8 mouse cellular contexts compared by ENCODE assay signal in genomic region chr17:35077285-35077684, GRCm38 (mm10). TPM values are rescaled to one million over a fixed set of nuclear protein-coding genes. Genes with fewer than 3 reads are reported as not detected.
DNase-seq lines count a peak whose midpoint lies in the region; ATAC-seq and TF ChIP-seq lines count a peak whose summit lies in the region.

No protein-coding gene starts in this region.

- no peak overlapping the region for H3K9ac ChIP-seq in limb, embryonic 15.5 days
- H3K9ac ChIP-seq in stomach, postnatal 0 days (ENCODE audit: low read length): peak overlapping the region; percentile 41

- no peak for TF ChIP-seq CTCF in stomach, postnatal 0 days (IDR thresholded peaks at IDR 0.05; ENCODE audit: low read depth)
- TF ChIP-seq CTCF in thymus, adult 2 months (IDR thresholded peaks at IDR 0.05; ENCODE audit: borderline replicate concordance, control insufficient read depth, extremely low read depth, insufficient read depth, low read length, poor library complexity): no peak

- H3K4me3 ChIP-seq in megakaryocyte, embryonic 14.5 days (replicated peaks): peak overlapping the region; percentile 66
- H3K4me3 ChIP-seq in limb, embryonic 15.5 days: peak overlapping the region; percentile 15
- peak overlapping the region; percentile 22; the same call in 1 of the 2 replicates for H3K4me3 ChIP-seq in stomach, postnatal 0 days (ENCODE audit: low read depth, low read length)
- no peak overlapping the region for H3K4me3 ChIP-seq in thymus, adult 2 months (ENCODE audit: control insufficient read depth, insufficient read depth, low read length)

- H3K27ac ChIP-seq in limb, embryonic 15.5 days: peak overlapping the region; percentile 27; the same call in 1 of the 2 replicates
- peak overlapping the region; percentile 84 for H3K27ac ChIP-seq in stomach, postnatal 0 days (replicated peaks)
- no peak overlapping the region for H3K27ac ChIP-seq in thymus, adult 2 months (ENCODE audit: control insufficient read depth, insufficient read depth, low read length)

- peak overlapping the region; percentile 30 for H3K4me2 ChIP-seq in limb, embryonic 15.5 days
- peak overlapping the region; percentile 52 for H3K4me2 ChIP-seq in stomach, postnatal 0 days (replicated peaks; ENCODE audit: low read depth)

- peak; percentile 54 for DNase-seq in cerebellum, adult 9-11 months
- no peak for DNase-seq in cerebellum, postnatal 4 days (ENCODE audit: low spot score in 2 of 2)
- DNase-seq in stomach, postnatal 0 days (ENCODE audit: low spot score): no peak
- no peak for DNase-seq in left cerebral cortex, adult 18-20 months (ENCODE audit: low spot score in 2 of 2)
- no peak for DNase-seq in thymus, adult 2 months

- H3K4me1 ChIP-seq in megakaryocyte, embryonic 14.5 days: peaks cover 91% of the 10 kb centered on the region
- peaks cover 23% of the 10 kb centered on the region for H3K4me1 ChIP-seq in limb, embryonic 15.5 days
- H3K4me1 ChIP-seq in stomach, postnatal 0 days (replicated peaks; ENCODE audit: control insufficient read depth, insufficient read depth): no peaks in the 10 kb centered on the region; the same call in 1 of the 2 replicates
- H3K4me1 ChIP-seq in thymus, adult 2 months (replicated peaks; ENCODE audit: control insufficient read depth, insufficient read depth, low read length): peaks cover 26% of the 10 kb centered on the region

- ATAC-seq in megakaryocyte, adult 5-6 weeks (ENCODE audit: poor library complexity, severe bottlenecking): no peak
- ATAC-seq in limb, embryonic 15.5 days (ENCODE audit: insufficient number of reproducible peaks, low FRiP score, low TSS enrichment, low read depth): no peak
- no peak for ATAC-seq in stomach, postnatal 0 days (ENCODE audit: low FRiP score, low TSS enrichment)

- 0 out of 2 replicates have a peak, but pooled peaks cover 3% of the 10 kb centered on the region for H3K9me3 ChIP-seq in megakaryocyte, embryonic 14.5 days
- H3K9me3 ChIP-seq in limb, embryonic 15.5 days: no peaks in the 10 kb centered on the region
- H3K9me3 ChIP-seq in stomach, postnatal 0 days (ENCODE audit: control insufficient read depth, low read length): no peaks in the 10 kb centered on the region

- H3K27me3 ChIP-seq in megakaryocyte, embryonic 14.5 days (replicated peaks): no peaks in the 10 kb centered on the region
- 0 out of 2 replicates have a peak, but pooled peaks cover 5% of the 10 kb centered on the region for H3K27me3 ChIP-seq in limb, embryonic 15.5 days
- no peaks in the 10 kb centered on the region for H3K27me3 ChIP-seq in stomach, postnatal 0 days (ENCODE audit: control insufficient read depth, insufficient read depth, low read length)
- no peaks in the 10 kb centered on the region; the same call in 1 of the 2 replicates for H3K27me3 ChIP-seq in thymus, adult 2 months (ENCODE audit: control insufficient read depth, insufficient read depth, low read length)

- TF ChIP-seq EP300 in stomach, postnatal 0 days (optimal IDR thresholded peaks at IDR 0.05): no peak

- TF ChIP-seq POLR2A in thymus, adult 2 months (IDR thresholded peaks at IDR 0.05; ENCODE audit: control insufficient read depth, extremely low read depth, insufficient read depth, low read length, poor library complexity): no peak

- WGBS in limb, embryonic 15.5 days: 20% methylated on average over 2 of the region's 2 CpGs
- 40% methylated on average over 2 of the region's 2 CpGs for WGBS in stomach, postnatal 0 days
- WGBS in thymus, adult 2 months: 17% methylated on average over 2 of the region's 2 CpGs

- H3K36me3 ChIP-seq in megakaryocyte, embryonic 14.5 days (replicated peaks; ENCODE audit: low read length): peaks cover 77% of the 10 kb centered on the region
- no peaks in the 10 kb centered on the region for H3K36me3 ChIP-seq in limb, embryonic 15.5 days
- no peaks in the 10 kb centered on the region for H3K36me3 ChIP-seq in stomach, postnatal 0 days (ENCODE audit: control insufficient read depth, insufficient read depth, low read length)
- H3K36me3 ChIP-seq in thymus, adult 2 months (ENCODE audit: control insufficient read depth, insufficient read depth, low read length): no peaks in the 10 kb centered on the region

RNA-seq across cellular contexts. Expression of gene Ly6g6d, which starts 0.6 kb away (rescaled TPM):
- polyA plus RNA-seq in megakaryocyte, embryonic 14.5 days (2012; ENCODE audit: insufficient read depth, low replicate concordance): 79.9 and 106 TPM in 2 replicates
- not detected in 2 replicates for total RNA-seq in megakaryocyte, adult 5-6 weeks (2015)
- total RNA-seq in megakaryocyte, adult 5-6 weeks (2017): not detected in 2 replicates
- 1.1 and 2.4 TPM in 2 replicates for polyA plus RNA-seq in limb, embryonic 15.5 days (2015; fragmentation: Nextera tagmentation; extraction: Ambion mirVana)
- 7.1 and 7.7 TPM in 2 replicates for polyA plus RNA-seq in stomach, postnatal 0 days (2015; fragmentation: Nextera tagmentation; extraction: Ambion mirVana)
- 1 to 10 TPM in 1 of 2 experiments, under 1 TPM in 1; 0.70 to 1.0 TPM for total RNA-seq in left cerebral cortex, adult 18-20 months (2021)
- 0.59 and 1.5 TPM in 2 replicates for polyA plus RNA-seq in thymus, adult 2 months (2012; rRNA removed)

RNA-seq across cellular contexts. Expression of gene Ly6g6e, which starts 0.6 kb away (rescaled TPM):
- not detected in 2 replicates for polyA plus RNA-seq in megakaryocyte, embryonic 14.5 days (2012; ENCODE audit: insufficient read depth, low replicate concordance)
- not detected in 2 replicates for total RNA-seq in megakaryocyte, adult 5-6 weeks (2015)
- total RNA-seq in megakaryocyte, adult 5-6 weeks (2017): not detected in 2 replicates
- polyA plus RNA-seq in limb, embryonic 15.5 days (2015; fragmentation: Nextera tagmentation; extraction: Ambion mirVana): 50.6 and 53.7 TPM in 2 replicates
- 109 and 113 TPM in 2 replicates for polyA plus RNA-seq in stomach, postnatal 0 days (2015; fragmentation: Nextera tagmentation; extraction: Ambion mirVana)
- 1 to 10 TPM; 2.3 to 6.2 TPM for total RNA-seq in left cerebral cortex, adult 18-20 months (2021)
- polyA plus RNA-seq in thymus, adult 2 months (2012; rRNA removed): 2.3 and 3.4 TPM in 2 replicates

RNA-seq across cellular contexts. Expression of gene Ly6g6f, which starts 8.1 kb away (rescaled TPM):
- polyA plus RNA-seq in megakaryocyte, embryonic 14.5 days (2012; ENCODE audit: insufficient read depth, low replicate concordance): 517 and 745 TPM in 2 replicates
- not detected in 2 replicates for total RNA-seq in megakaryocyte, adult 5-6 weeks (2015)
- total RNA-seq in megakaryocyte, adult 5-6 weeks (2017): not detected in 2 replicates
- 0.13 and 0.20 TPM in 2 replicates for polyA plus RNA-seq in limb, embryonic 15.5 days (2015; fragmentation: Nextera tagmentation; extraction: Ambion mirVana)
- polyA plus RNA-seq in stomach, postnatal 0 days (2015; fragmentation: Nextera tagmentation; extraction: Ambion mirVana): 0.13 TPM in 1 of 2 replicates, not detected in the other
- total RNA-seq in left cerebral cortex, adult 18-20 months (2021): under 1 TPM; 0.33 to 0.40 TPM
- polyA plus RNA-seq in thymus, adult 2 months (2012; rRNA removed): 0.66 and 1.3 TPM in 2 replicates

RNA-seq across cellular contexts. Expression of gene Mpig6b, which starts 11.3 kb away (rescaled TPM):
- 53.5 and 66.3 TPM in 2 replicates for polyA plus RNA-seq in megakaryocyte, embryonic 14.5 days (2012; ENCODE audit: insufficient read depth, low replicate concordance)
- total RNA-seq in megakaryocyte, adult 5-6 weeks (2015): not detected in 2 replicates
- not detected in 2 replicates for total RNA-seq in megakaryocyte, adult 5-6 weeks (2017)
- polyA plus RNA-seq in limb, embryonic 15.5 days (2015; fragmentation: Nextera tagmentation; extraction: Ambion mirVana): 1.0 and 1.4 TPM in 2 replicates
- 0.49 and 0.96 TPM in 2 replicates for polyA plus RNA-seq in stomach, postnatal 0 days (2015; fragmentation: Nextera tagmentation; extraction: Ambion mirVana)
- not detected for total RNA-seq in left cerebral cortex, adult 18-20 months (2021)
- 0.18 and 0.20 TPM in 2 replicates for polyA plus RNA-seq in thymus, adult 2 months (2012; rRNA removed)

RNA-seq across cellular contexts. Expression of gene Abhd16a, which starts 11.8 kb away (rescaled TPM):
- polyA plus RNA-seq in megakaryocyte, embryonic 14.5 days (2012; ENCODE audit: insufficient read depth, low replicate concordance): 211 and 290 TPM in 2 replicates
- 17.6 and 21.3 TPM in 2 replicates for total RNA-seq in megakaryocyte, adult 5-6 weeks (2015)
- 18.0 and 20.4 TPM in 2 replicates for total RNA-seq in megakaryocyte, adult 5-6 weeks (2017)
- polyA plus RNA-seq in limb, embryonic 15.5 days (2015; fragmentation: Nextera tagmentation; extraction: Ambion mirVana): 101 and 112 TPM in 2 replicates
- polyA plus RNA-seq in stomach, postnatal 0 days (2015; fragmentation: Nextera tagmentation; extraction: Ambion mirVana): 74.2 and 75.0 TPM in 2 replicates
- total RNA-seq in left cerebral cortex, adult 18-20 months (2021): 100 to 1,000 TPM; 115 to 120 TPM
- 191 and 202 TPM in 2 replicates for polyA plus RNA-seq in thymus, adult 2 months (2012; rRNA removed)

Comparison
In these comparisons a context has a peak if more than half of its experiments do, and no peak if none do; other contexts are left out.
1. RNA of gene Ly6g6e, which starts 0.6 kb away (polyA plus RNA-seq): 109 to 113 TPM in stomach, postnatal 0 days and 50.6 to 53.7 TPM in limb, embryonic 15.5 days; 2.3 to 3.4 TPM in thymus, adult 2 months and not detected in megakaryocyte, embryonic 14.5 days; every median in the first group is over 10 times any median in the second.
2. RNA of gene Ly6g6f, which starts 8.1 kb away (polyA plus RNA-seq): 517 to 745 TPM in megakaryocyte, embryonic 14.5 days; 0.66 to 1.3 TPM in thymus, adult 2 months, 0.13 TPM in stomach, postnatal 0 days and 0.13 to 0.20 TPM in limb, embryonic 15.5 days; every median in the first group is over 100 times any median in the second.